Mouse (Mus musculus): ENCODE data around the gene Hlx. TPM values are rescaled to one million over a fixed set of nuclear protein-coding genes. Genes with fewer than 3 reads are reported as not detected.

The Hlx gene
- polyA plus RNA-seq, 1 experiment from 2014 or later = 24.2 TPM

DNA sequence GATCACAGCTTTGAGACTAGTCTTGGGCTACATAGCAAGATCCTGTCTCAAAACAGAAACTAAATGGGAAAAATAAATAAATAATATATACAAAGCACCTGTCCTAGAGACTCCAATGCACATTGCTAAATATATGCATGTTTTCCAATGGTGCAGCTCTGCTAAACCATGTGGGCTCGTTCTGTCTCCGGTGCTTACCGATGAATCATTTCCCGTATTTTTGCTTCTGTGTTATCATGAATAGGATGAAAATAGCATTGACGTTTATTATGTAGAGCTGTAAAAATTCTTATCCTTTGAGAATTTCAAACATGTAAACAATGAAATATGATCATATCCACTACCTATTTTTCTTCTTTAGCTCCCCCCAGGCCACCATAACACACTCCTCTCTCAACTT, 20.3 kb upstream of the Hlx start:
- no peak for ATAC-seq (ENCODE audit: insufficient number of reproducible peaks, low FRiP score, low TSS enrichment, low read depth)
- Histone ChIP-seq H3K4me1 (0 out of 2 replicates have a peak, but pooled peaks cover 4% of the 10 kb centered on the region), H3K4me2 (no peak overlapping the region), H3K9me3 (no peaks in the 10 kb centered on the region), H3K27me3 (0 out of 2 replicates have a peak, but pooled peaks cover 3% of the 10 kb centered on the region), H3K9ac (no peak overlapping the region), H3K36me3 (no peaks in the 10 kb centered on the region), H3K4me3 (no peak overlapping the region), H3K27ac (no peak overlapping the region)
- 79% methylated on average over 5 of the region's 5 CpGs for WGBS

DNA sequence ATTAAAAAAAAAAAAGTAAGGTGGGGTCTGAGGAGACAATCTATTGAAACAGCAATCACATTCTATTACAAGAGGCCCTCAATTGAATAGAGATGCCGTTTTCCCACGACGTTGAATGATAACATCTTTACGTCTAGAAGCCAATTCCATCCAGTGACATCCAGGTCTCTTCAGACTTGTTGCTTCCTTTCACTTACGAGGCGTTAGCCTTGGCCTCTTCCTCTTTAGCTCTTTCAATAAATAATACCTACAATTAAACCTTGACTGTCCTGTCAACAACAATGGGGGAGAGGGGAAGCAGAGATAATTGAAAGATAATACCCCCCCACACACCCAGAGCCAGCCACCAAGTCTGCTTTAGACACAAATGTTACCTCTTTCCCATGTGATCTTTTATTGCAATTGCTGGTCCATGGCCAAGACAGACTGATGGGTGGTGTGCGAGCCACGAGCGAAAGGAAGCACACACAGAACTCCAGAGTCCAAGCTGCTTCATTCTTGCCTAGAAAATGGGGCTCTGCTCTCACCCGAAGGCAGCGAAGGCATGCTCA, 17.8 kb upstream of the Hlx start:
- WGBS = 77% methylated on average over 11 of the region's 11 CpGs
- Histone ChIP-seq H3K27ac (no peak overlapping the region), H3K9ac (no peak overlapping the region), H3K4me1 (0 out of 2 replicates have a peak, but pooled peaks cover 4% of the 10 kb centered on the region), H3K36me3 (no peaks in the 10 kb centered on the region), H3K27me3 (no peaks in the 10 kb centered on the region), H3K4me3 (no peak overlapping the region), H3K9me3 (no peaks in the 10 kb centered on the region), H3K4me2 (no peak overlapping the region)
- ATAC-seq (ENCODE audit: insufficient number of reproducible peaks, low FRiP score, low TSS enrichment, low read depth) = no peak

DNA sequence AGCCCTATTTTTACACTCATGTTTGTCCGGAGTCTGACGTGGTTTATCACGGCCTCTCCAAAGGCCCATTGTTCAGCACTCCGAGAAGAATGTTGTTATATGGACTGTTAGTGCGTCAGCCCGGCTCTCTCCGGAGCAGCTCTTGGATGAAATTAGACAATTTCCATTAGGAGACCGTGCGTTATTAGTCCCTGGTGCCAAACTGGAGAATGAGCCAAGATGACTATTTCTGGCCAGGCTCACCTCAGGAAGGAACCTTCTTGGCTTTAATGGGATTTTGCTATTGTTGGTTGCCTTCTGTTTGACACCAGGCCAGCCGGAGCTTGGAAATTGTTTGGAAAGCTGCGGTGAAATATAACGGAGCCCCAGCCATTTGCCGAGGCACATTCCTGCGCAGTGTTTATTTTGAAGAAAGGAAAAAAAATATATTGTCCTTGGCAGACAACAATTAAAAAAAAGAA, 16.3 kb upstream of the Hlx start:
- 42% methylated on average over 14 of the region's 14 CpGs for WGBS
- 0 out of 2 replicates have a peak, but pooled peaks cover 4% of the 10 kb centered on the region for H3K4me1 ChIP-seq
- peaks cover 6% of the 10 kb centered on the region for H3K27me3 ChIP-seq
- H3K4me3 ChIP-seq = no peak overlapping the region
- H3K27ac ChIP-seq = 0 out of 2 replicates have a peak overlapping the region, but pooled peaks have one; percentile 47
- no peaks in the 10 kb centered on the region for H3K36me3 ChIP-seq
- no peak overlapping the region for H3K4me2 ChIP-seq
- H3K9ac ChIP-seq = no peak overlapping the region
- ATAC-seq (ENCODE audit: insufficient number of reproducible peaks, low FRiP score, low TSS enrichment, low read depth) = peak; percentile 66
- no peaks in the 10 kb centered on the region for H3K9me3 ChIP-seq

DNA sequence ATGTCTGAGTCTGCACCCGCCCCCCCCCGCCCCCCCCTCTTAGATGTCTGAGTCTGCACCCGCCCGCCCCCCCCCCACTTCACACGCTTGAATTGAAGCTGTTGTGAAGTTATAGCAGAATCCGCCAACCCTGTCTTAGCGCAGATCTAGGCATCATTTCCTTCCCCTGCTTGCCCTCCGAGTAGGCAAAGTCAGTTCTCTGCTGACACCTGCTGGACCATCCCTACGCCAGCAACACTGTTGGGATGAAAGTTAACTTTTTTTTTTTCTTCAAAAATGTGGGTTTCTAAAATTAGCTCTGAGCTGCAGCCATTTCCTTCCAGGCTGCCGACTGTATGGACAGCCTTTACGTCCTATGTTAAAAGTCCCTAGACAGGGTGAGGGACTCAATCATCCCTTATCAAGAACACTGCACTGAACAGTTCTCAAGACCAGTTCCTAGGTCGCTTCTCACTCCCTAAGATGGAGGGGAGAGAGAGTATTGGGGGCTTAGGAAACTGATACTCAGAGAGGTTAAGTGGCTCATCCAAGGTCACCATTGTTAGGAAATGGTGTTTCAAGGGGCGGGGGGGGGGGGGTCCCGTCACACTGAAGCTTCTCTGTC, 5.6 kb upstream of the Hlx start:
- no peak for ATAC-seq (ENCODE audit: insufficient number of reproducible peaks, low FRiP score, low TSS enrichment, low read depth)
- WGBS = 6% methylated on average over 14 of the region's 14 CpGs
- Histone ChIP-seq H3K9me3 (no peaks in the 10 kb centered on the region), H3K4me3 (no peak overlapping the region), H3K9ac (no peak overlapping the region), H3K36me3 (no peaks in the 10 kb centered on the region), H3K27me3 (peaks cover 62% of the 10 kb centered on the region), H3K27ac (no peak overlapping the region), H3K4me2 (0 out of 2 replicates have a peak overlapping the region, but pooled peaks have one; percentile 17), H3K4me1 (peaks cover 19% of the 10 kb centered on the region)

DNA sequence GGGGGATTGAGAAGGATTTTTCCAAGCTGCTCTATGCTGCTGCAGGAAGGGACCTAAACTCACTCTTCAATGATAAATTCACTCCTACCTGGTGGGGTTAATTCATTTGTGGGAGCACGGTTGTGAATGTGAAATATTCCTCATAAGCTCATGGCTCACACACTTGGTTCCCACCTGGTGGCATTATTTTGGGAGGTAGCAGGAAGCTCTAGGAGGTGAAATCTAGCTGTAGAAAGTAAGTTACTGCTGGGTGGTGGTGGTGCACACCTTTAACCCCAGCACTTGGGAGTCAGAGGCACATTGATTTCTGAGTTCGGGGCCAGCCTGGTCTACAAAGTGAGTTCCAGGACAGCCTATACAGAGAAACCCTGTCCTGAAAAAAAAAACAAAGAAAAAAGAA, 4.8 kb upstream of the Hlx start:
- no peak overlapping the region for H3K27ac ChIP-seq
- H3K4me3 ChIP-seq = no peak overlapping the region
- no peak for ATAC-seq (ENCODE audit: insufficient number of reproducible peaks, low FRiP score, low TSS enrichment, low read depth)
- H3K9me3 ChIP-seq = no peaks in the 10 kb centered on the region
- H3K9ac ChIP-seq = no peak overlapping the region
- peaks cover 24% of the 10 kb centered on the region for H3K4me1 ChIP-seq
- H3K27me3 ChIP-seq = peaks cover 66% of the 10 kb centered on the region
- 19% methylated on average over 2 of the region's 2 CpGs for WGBS
- H3K4me2 ChIP-seq = no peak overlapping the region
- no peaks in the 10 kb centered on the region for H3K36me3 ChIP-seq

DNA sequence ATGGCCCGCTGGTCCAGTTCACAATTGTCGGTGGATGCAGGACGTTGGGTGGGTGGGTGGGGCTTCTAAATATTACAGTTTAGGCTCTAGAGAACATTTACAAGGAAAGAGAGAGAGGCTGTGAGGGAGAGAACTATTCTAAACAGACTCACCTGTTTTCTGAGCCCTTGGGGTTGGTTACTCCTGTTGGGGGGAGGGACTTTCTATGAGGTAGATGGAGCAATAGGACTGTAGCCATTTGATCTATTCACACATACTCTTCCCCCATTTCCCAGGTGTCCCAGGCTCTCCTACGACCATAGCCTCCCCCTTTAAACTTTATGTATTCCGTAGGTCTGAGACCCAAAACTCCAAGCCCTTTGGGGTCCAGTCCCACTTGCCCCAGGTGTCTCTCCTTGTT, 3.8 kb upstream of the Hlx start:
- Histone ChIP-seq H3K9ac (no peak overlapping the region), H3K27ac (no peak overlapping the region), H3K4me1 (peaks cover 34% of the 10 kb centered on the region), H3K4me3 (no peak overlapping the region), H3K4me2 (no peak overlapping the region), H3K36me3 (no peaks in the 10 kb centered on the region), H3K27me3 (peaks cover 76% of the 10 kb centered on the region), H3K9me3 (no peaks in the 10 kb centered on the region)
- ATAC-seq (ENCODE audit: insufficient number of reproducible peaks, low FRiP score, low TSS enrichment, low read depth) = no peak
- 27% methylated on average over 5 of the region's 5 CpGs for WGBS

DNA sequence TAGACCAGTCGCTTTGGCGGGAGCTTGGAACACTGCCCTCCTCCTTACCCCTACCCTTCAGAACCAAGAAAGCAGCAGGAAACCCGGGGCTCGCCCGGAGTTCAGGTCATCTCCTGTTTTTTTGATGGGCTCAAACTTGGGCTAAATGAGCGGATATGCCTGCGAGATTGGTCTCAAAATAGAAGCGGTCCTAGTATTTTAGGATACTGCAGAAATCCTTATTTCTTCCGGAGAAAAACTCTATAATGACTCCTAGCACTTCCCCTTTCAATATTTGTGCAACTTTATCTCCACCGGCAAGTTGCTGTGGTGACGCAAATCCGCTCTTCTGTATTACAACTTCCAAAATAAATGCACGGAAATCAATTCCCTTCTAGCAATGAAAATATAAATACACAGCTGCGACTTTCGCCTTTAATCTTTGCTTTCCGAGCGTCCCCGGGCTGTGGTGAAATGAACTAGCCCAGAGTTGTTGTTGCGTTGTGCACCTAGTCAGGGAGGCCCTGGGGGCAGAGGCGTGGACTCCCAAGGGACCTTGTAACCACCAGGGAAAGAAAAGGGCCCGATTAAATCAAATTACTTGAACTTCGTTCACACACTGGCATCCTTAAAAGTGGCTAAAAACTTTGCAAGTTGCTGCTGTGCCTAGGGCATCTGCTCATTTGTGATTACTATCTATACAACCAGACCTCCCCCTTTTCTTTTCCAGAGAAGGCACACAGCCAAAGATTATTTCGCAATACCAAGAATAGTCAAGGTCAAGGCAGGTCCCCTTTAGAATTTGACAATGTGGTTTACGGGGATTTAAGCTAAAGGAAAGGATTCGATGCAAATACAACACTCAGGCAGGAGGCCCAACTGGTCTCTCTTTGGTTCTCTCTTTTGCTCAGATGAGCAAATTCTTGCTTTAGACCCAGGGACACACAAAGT, 2.8 kb upstream of the Hlx start:
- Histone ChIP-seq H3K4me1 (peaks cover 34% of the 10 kb centered on the region), H3K9ac (no peak overlapping the region), H3K9me3 (no peaks in the 10 kb centered on the region), H3K27ac (no peak overlapping the region), H3K27me3 (peaks cover 80% of the 10 kb centered on the region), H3K36me3 (no peaks in the 10 kb centered on the region), H3K4me3 (no peak overlapping the region), H3K4me2 (no peak overlapping the region)
- no peak for ATAC-seq (ENCODE audit: insufficient number of reproducible peaks, low FRiP score, low TSS enrichment, low read depth)
- WGBS = 13% methylated on average over 25 of the region's 25 CpGs

DNA sequence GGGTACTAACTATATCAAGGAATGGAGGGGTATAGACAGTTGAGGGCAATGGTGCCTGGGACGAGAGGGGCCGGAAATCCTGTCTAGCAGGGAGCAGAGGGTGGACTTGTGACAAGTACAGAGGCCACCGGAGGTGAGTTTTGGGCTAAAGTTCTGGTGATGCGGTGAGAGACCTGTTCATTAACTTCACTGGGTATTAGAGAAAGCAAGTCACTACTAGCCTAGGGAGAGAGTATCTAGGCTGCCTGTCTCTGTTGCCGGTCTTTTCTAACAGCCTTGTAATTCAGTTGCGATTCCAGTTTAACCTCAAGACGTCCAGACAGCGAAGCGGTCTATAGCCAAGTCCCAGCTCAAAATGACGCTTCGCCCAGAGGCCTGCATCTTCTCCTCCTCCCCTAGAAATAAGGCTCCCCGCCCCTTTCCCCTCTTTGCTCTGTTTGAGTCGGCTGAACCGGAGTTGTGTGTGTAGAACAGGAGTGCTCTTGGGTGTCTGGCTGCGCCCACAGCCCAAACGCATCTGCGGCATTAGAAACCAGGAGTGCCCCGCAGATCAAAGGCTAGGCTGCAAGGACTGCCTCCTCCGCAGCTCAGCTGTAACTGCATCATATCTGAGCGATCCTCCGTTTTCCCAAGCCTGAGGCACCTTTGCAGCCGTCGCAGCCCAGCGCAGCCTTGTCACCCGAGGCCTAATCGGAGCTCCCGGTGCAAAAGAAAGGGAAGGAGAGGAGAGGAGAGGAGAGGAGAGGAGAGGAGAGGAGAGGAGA, 1.8 kb upstream of the Hlx start:
- Histone ChIP-seq H3K4me1 (peaks cover 38% of the 10 kb centered on the region), H3K9me3 (no peaks in the 10 kb centered on the region), H3K27ac (no peak overlapping the region), H3K4me2 (peak overlapping the region; percentile 85), H3K27me3 (peaks cover 80% of the 10 kb centered on the region), H3K4me3 (peak overlapping the region; percentile 8; the same call in 1 of the 2 replicates), H3K36me3 (no peaks in the 10 kb centered on the region), H3K9ac (no peak overlapping the region)
- WGBS = 3% methylated on average over 27 of the region's 27 CpGs
- no peak for ATAC-seq (ENCODE audit: insufficient number of reproducible peaks, low FRiP score, low TSS enrichment, low read depth)

DNA sequence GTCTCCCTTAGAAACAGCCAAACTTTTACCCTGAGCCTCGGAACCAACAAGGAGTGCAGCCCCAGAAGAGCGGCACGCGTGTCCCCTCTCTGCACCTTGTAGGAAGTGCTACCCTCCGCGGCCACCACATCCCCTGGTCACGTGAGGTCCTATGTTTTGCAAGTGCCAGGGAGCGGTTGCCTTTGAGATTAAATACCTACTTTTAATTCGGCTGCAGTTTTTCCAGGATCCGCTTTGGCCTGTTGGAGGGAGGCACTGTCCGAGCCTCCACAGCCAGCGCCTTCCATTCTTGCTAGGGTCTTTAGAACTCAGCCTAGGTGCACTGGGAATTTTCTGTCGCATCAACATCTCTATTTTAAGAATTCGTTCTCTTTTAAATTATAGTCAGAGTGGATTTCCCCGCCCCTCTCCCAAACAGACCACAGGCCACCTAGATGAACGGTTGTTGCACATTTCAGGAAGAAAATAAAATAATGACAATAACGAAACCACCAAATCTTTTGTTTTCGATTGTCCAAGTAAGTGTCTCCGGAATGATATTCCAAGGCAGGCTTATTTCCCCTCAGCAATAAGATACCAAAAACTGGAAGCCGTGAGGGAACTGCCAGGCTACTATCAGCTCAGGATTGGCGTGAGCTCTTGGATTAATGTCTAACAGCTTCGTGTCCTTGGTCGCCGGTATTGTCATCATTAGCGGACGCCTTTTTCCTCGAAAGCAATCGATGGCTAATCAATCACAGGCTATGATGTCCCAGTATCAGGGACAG, 1.1 kb upstream of the Hlx start:
- H3K4me1 ChIP-seq = peaks cover 38% of the 10 kb centered on the region
- no peak overlapping the region for H3K9ac ChIP-seq
- peaks cover 81% of the 10 kb centered on the region for H3K27me3 ChIP-seq
- no peaks in the 10 kb centered on the region for H3K9me3 ChIP-seq
- H3K27ac ChIP-seq = peak overlapping the region; percentile 33; the same call in 1 of the 2 replicates
- H3K36me3 ChIP-seq = no peaks in the 10 kb centered on the region
- ATAC-seq (ENCODE audit: insufficient number of reproducible peaks, low FRiP score, low TSS enrichment, low read depth) = no peak
- H3K4me3 ChIP-seq = peak overlapping the region; percentile 62
- WGBS = 5% methylated on average over 28 of the region's 28 CpGs
- H3K4me2 ChIP-seq = peak overlapping the region; percentile 85

DNA sequence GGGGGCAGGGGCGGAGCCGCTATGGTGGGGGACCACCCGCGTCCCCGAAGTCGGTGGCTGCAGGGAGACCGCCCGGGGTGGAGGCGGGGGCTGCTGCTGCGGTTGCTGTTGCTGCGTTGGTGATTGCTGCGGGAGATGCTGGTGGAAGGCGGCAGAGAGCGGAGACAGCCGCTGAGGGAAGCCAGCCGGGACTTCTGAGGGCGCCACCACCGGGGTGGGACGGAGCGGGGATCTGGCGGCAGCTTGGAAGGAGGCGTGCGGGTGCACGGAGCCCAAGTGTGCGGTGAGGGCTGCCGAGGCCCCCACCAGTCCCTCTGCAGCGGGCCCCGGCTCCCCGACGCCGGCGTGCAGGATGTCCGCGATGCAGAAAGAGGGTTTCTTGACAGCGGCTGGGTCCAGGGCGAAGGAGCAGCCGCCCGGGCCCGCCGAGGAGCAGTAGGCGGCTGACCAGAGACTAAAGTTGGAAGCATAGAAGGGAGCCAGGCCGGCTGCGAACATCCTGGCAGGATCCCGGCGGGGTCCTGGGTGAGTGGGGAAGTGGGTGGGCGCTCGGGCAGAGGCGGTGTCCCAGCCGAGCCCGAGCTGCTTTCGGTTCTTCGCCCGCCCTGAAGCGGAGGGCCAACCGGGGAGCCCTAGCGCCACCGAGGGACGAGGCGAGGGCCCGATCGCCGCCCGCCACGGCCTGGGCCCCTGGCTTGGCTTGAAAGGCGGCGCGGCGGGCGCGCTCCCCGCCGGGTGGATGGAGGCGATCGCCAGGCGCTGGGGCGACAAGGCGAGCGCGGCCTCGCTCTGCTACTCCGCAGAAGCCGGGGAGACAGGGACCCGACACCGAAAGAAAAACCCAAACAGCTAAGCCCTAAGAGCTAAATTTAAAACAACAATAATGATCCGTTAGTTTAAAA, 524 bp downstream of the Hlx start:
- H3K4me1 ChIP-seq = peaks cover 45% of the 10 kb centered on the region
- ATAC-seq (ENCODE audit: insufficient number of reproducible peaks, low FRiP score, low TSS enrichment, low read depth) = 0 out of 2 replicates have a peak, but pooled peaks have one; percentile 9
- no peaks in the 10 kb centered on the region for H3K36me3 ChIP-seq
- peak overlapping the region; percentile 85 for H3K4me2 ChIP-seq
- peaks cover 87% of the 10 kb centered on the region for H3K27me3 ChIP-seq
- H3K27ac ChIP-seq = peak overlapping the region; percentile 89
- WGBS = under 1% methylated on average over 83 of the region's 85 CpGs
- H3K9ac ChIP-seq = peak overlapping the region; percentile 55
- H3K9me3 ChIP-seq = no peaks in the 10 kb centered on the region
- peak overlapping the region; percentile 62 for H3K4me3 ChIP-seq
